Mouse (Mus musculus): ENCODE results near the gene Ddb1. TPM values are rescaled to one million over a fixed set of nuclear protein-coding genes. Genes with fewer than 3 reads are reported as not detected.

The Ddb1 gene
- polyA plus RNA-seq, 1 experiment, result 127 TPM

GRCm38 (mm10) chr19:10671854-10672417, 66.8 kb downstream of the Ddb1 start:
- no peak for TF ChIP-seq CTCF (IDR thresholded peaks at IDR 0.05; ENCODE audit: insufficient read depth, low read length)
- TF ChIP-seq POLR2A (IDR thresholded peaks at IDR 0.05; ENCODE audit: borderline replicate concordance, extremely low read depth, low read depth, low read length), result no peak
- Histone ChIP-seq H3K4me1 (ENCODE audit: control insufficient read depth, insufficient read depth, low read length) (no peaks in the 10 kb centered on the region), H3K4me3 (replicated peaks; ENCODE audit: extremely low read depth, low read depth, low read length) (no peak overlapping the region)
- DNase-seq, result no peak
- WGBS, result 65% methylated on average over 9 of the region's 9 CpGs

GRCm38 (mm10) chr19:10673275-10673674, 68.1 kb downstream of the Ddb1 start:
- H3K4me3 ChIP-seq (replicated peaks; ENCODE audit: extremely low read depth, low read depth, low read length), result no peak overlapping the region
- H3K4me1 ChIP-seq (ENCODE audit: control insufficient read depth, insufficient read depth, low read length), result no peaks in the 10 kb centered on the region
- 67% methylated on average over 1 of the region's 1 CpGs for WGBS
- DNase-seq, result no peak
- no peak for TF ChIP-seq POLR2A (IDR thresholded peaks at IDR 0.05; ENCODE audit: borderline replicate concordance, extremely low read depth, low read depth, low read length)
- TF ChIP-seq CTCF (IDR thresholded peaks at IDR 0.05; ENCODE audit: insufficient read depth, low read length), result no peak

GRCm38 (mm10) chr19:10676656-10677055, 71.5 kb downstream of the Ddb1 start:
- Histone ChIP-seq H3K4me3 (replicated peaks; ENCODE audit: extremely low read depth, low read depth, low read length) (no peak overlapping the region), H3K4me1 (ENCODE audit: control insufficient read depth, insufficient read depth, low read length) (no peaks in the 10 kb centered on the region)
- TF ChIP-seq CTCF (IDR thresholded peaks at IDR 0.05; ENCODE audit: insufficient read depth, low read length) (no peak), POLR2A (IDR thresholded peaks at IDR 0.05; ENCODE audit: borderline replicate concordance, extremely low read depth, low read depth, low read length) (no peak)
- DNase-seq, result no peak
- 70% methylated on average over 16 of the region's 16 CpGs for WGBS

GRCm38 (mm10) chr19:10677915-10678771, 73.0 kb downstream of the Ddb1 start, which contains the start of gene Pga5:
Gene Pga5 (minus strand): TSS chr19:10678071.
- no peak within 1 kb of the TSS for H3K4me3 ChIP-seq (replicated peaks; ENCODE audit: extremely low read depth, low read depth, low read length)
- WGBS, result 21% methylated on average over 6 of the region's 6 CpGs
- TF ChIP-seq CTCF (IDR thresholded peaks at IDR 0.05; ENCODE audit: insufficient read depth, low read length), result peak; percentile 98
- TF ChIP-seq POLR2A (IDR thresholded peaks at IDR 0.05; ENCODE audit: borderline replicate concordance, extremely low read depth, low read depth, low read length), result no peak

GRCm38 (mm10) chr19:10678772-10679067, 73.6 kb downstream of the Ddb1 start:
- TF ChIP-seq CTCF (IDR thresholded peaks at IDR 0.05; ENCODE audit: insufficient read depth, low read length) (no peak), POLR2A (IDR thresholded peaks at IDR 0.05; ENCODE audit: borderline replicate concordance, extremely low read depth, low read depth, low read length) (no peak)
- DNase-seq, result no peak
- Histone ChIP-seq H3K4me1 (ENCODE audit: control insufficient read depth, insufficient read depth, low read length) (no peaks in the 10 kb centered on the region), H3K4me3 (replicated peaks; ENCODE audit: extremely low read depth, low read depth, low read length) (no peak overlapping the region)
- 69% methylated on average over 1 of the region's 1 CpGs for WGBS

More at GRCm38 (mm10) chr19:10677915-10678771, 73.0 kb downstream of the Ddb1 start, which contains the start of gene Pga5:
- no peaks in the 10 kb centered on the region for H3K4me1 ChIP-seq (ENCODE audit: control insufficient read depth, insufficient read depth, low read length)
- DNase-seq, result peak; percentile 85

Other genes starting within 250 kb of the Ddb1 start
- 10.9 and 11.7 TPM in 2 replicates for gene Syt7, start 216.2 kb upstream of the Ddb1 start, polyA plus RNA-seq (2012; rRNA removed)
- gene Lrrc10b, start 147.9 kb upstream of the Ddb1 start, polyA plus RNA-seq (2012; rRNA removed), result 20.6 and 25.6 TPM in 2 replicates
- gene Ppp1r32, start 122.4 kb upstream of the Ddb1 start, polyA plus RNA-seq (2012; rRNA removed), result 5.4 and 5.9 TPM in 2 replicates
- gene Cpsf7, start 80.1 kb upstream of the Ddb1 start, polyA plus RNA-seq (2012; rRNA removed), result 30.3 and 41.1 TPM in 2 replicates
- 16.2 and 23.0 TPM in 2 replicates for gene Sdhaf2, start 79.2 kb upstream of the Ddb1 start, polyA plus RNA-seq (2012; rRNA removed)
- 18.8 and 28.6 TPM in 2 replicates for gene Tmem216, start 49.1 kb upstream of the Ddb1 start, polyA plus RNA-seq (2012; rRNA removed)
- 88.4 and 113 TPM in 2 replicates for gene Cyb561a3, start 28.2 kb upstream of the Ddb1 start, polyA plus RNA-seq (2012; rRNA removed)
- 8.5 and 11.1 TPM in 2 replicates for gene Tmem138, start 28.0 kb upstream of the Ddb1 start, polyA plus RNA-seq (2012; rRNA removed)
- gene Tkfc, start 327 bp downstream of the Ddb1 start, polyA plus RNA-seq (2012; rRNA removed), result 8.0 and 9.8 TPM in 2 replicates
- gene Vwce, start 28.9 kb downstream of the Ddb1 start, polyA plus RNA-seq (2012; rRNA removed), result 0.14 and 0.16 TPM in 2 replicates
- not detected in 2 replicates for gene Pga5, start 72.7 kb downstream of the Ddb1 start, polyA plus RNA-seq (2012; rRNA removed)
- 33.0 and 39.3 TPM in 2 replicates for gene Vps37c, start 83.4 kb downstream of the Ddb1 start, polyA plus RNA-seq (2012; rRNA removed)
- gene Cd5, start 133.7 kb downstream of the Ddb1 start, polyA plus RNA-seq (2012; rRNA removed), result 2.4 and 4.4 TPM in 2 replicates
- gene Cd6, start 224.7 kb downstream of the Ddb1 start, polyA plus RNA-seq (2012; rRNA removed), result 2.8 and 3.5 TPM in 2 replicates
- 33.3 and 42.0 TPM in 2 replicates for gene Slc15a3, start 234.4 kb downstream of the Ddb1 start, polyA plus RNA-seq (2012; rRNA removed)

Data from lung, adult 2 months (tissue).